Mouse (Mus musculus) adrenal gland, adult (tissue): ENCODE data around the gene Nufip2.

Source experiments
- DNase-seq, 2 experiments: peaks; one replicate each; pipeline ENCODE4 v3.0.0; 2022 to 2023; ENCODE audit warnings: low spot score in 1 of 2; ENCODE audit not compliant: inconsistent age in 2 of 2

Nufip2 gene

DNA sequence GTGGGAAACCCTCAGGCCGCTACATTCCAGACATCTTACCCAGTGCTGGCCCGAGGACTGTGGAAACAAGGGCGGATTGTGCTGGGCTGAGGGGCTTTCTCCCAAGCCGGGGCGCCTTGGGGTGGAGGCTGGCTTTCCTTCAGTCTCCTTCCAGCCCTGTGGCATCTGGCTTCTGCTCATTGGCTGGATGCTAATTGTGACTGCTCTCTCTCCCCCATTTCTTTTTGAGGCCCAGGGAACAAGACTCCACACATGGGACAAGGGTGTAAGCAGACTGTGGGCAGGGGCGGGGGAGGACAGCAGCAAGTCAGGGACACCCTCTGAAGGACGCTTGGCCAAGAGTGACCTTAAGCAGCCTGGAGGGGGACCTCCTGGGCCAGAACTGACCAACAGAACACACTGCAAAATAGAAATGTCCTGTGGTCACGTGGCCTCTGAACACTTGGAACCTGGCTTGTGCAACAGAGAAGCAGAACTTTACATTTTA, 105.3 kb downstream of the Nufip2 start:
- peak; percentile 78 to 88 for DNase-seq
